Mouse (Mus musculus): Measurements from ENCODE around the gene Rgl1.
"Not testable (repeated sequence)": the region's sequence is repeated elsewhere in the genome, so short reads cannot be mapped to it uniquely, and the experiment has no call there.

- TF ChIP-seq CTCF, EP300 (IDR thresholded peaks at IDR 0.05; ENCODE audit: low read depth): not testable (repeated sequence)
These were observed 123.9 kb downstream of the Rgl1 start for GRCm38 (mm10) chr1:152642207-152642606.
